Mouse (Mus musculus) kidney, adult 2 months (tissue): ENCODE measurements around the gene Smc6.

Source experiments
- CTCF ChIP-seq: fragments of 200-500 bp; conservative IDR thresholded peaks from 2 replicates; pipeline ENCODE4 v1.5.1; 2011; ENCODE audit warnings: low read depth, mild to moderate bottlenecking, control low read depth, low read length, moderate library complexity, mixed read lengths; ENCODE audit not compliant: insufficient read depth, insufficient read length
- POLR2A ChIP-seq: fragments of 200-500 bp; IDR thresholded peaks from one replicate; pipeline ENCODE4 v1.6.1; 2011; ENCODE audit warnings: low read depth, low read length, control low read depth

GRCm38 (mm10) chr12:11224722-11225121 is 41.0 kb upstream of the Smc6 start:
- no peak for TF ChIP-seq CTCF
- no peak for TF ChIP-seq POLR2A
